Mouse (Mus musculus) neutrophil, adult 59 days (primary cell): ENCODE results near the gene Cdk18. TPM values are rescaled to one million over a fixed set of nuclear protein-coding genes. Genes with fewer than 3 reads are reported as not detected.

Experiments
- total RNA-seq, 2 experiments: library from RNA; stranded (reverse); gene quantifications; 1 replicate in 1 of 2; 2 replicates in 1 of 2; pipeline ENCODE4 v1.2.4; 2023

The Cdk18 gene
- under 1 TPM; 0.27 to 0.37 TPM for total RNA-seq

GRCm38 (mm10) chr1:132139416-132139864 lies at the start of gene Cdk18:
TSS of gene Cdk18 (minus strand) at chr1:132139684.

GRCm38 (mm10) chr1:132067261-132068255 lies 71.9 kb downstream of the Cdk18 start, which contains the start of gene Mfsd4a:
TSS of gene Mfsd4a (minus strand) at chr1:132068062.

Other genes with a start within 250 kb of the Cdk18 start
- gene Nucks1, start 229.2 kb downstream of the Cdk18 start, total RNA-seq: 10 to 100 TPM; 74.9 to 84.6 TPM
- gene Slc45a3, start 176.7 kb downstream of the Cdk18 start, total RNA-seq: under 1 TPM; 0.27 to 0.64 TPM
- 10 to 100 TPM; 92.8 to 97.9 TPM for gene Elk4, start 132.1 kb downstream of the Cdk18 start, total RNA-seq
- gene Mfsd4a, start 71.6 kb downstream of the Cdk18 start, total RNA-seq: under 1 TPM in 1 of 2 experiments, not detected in 1; 0.51 TPM
- not detected for gene Lemd1, start 51.7 kb upstream of the Cdk18 start, total RNA-seq
- gene AC124108.1, start 51.8 kb upstream of the Cdk18 start, total RNA-seq: not detected
- not detected for gene Gm10188, start 90.1 kb upstream of the Cdk18 start, total RNA-seq
- gene Klhdc8a, start 158.9 kb upstream of the Cdk18 start, total RNA-seq: not detected
- 10 to 100 TPM; 47.2 to 47.7 TPM for gene Nuak2, start 176.4 kb upstream of the Cdk18 start, total RNA-seq